Mouse (Mus musculus): ENCODE measurements around the gene Cyb5r1.

Gene Cyb5r1

DNA sequence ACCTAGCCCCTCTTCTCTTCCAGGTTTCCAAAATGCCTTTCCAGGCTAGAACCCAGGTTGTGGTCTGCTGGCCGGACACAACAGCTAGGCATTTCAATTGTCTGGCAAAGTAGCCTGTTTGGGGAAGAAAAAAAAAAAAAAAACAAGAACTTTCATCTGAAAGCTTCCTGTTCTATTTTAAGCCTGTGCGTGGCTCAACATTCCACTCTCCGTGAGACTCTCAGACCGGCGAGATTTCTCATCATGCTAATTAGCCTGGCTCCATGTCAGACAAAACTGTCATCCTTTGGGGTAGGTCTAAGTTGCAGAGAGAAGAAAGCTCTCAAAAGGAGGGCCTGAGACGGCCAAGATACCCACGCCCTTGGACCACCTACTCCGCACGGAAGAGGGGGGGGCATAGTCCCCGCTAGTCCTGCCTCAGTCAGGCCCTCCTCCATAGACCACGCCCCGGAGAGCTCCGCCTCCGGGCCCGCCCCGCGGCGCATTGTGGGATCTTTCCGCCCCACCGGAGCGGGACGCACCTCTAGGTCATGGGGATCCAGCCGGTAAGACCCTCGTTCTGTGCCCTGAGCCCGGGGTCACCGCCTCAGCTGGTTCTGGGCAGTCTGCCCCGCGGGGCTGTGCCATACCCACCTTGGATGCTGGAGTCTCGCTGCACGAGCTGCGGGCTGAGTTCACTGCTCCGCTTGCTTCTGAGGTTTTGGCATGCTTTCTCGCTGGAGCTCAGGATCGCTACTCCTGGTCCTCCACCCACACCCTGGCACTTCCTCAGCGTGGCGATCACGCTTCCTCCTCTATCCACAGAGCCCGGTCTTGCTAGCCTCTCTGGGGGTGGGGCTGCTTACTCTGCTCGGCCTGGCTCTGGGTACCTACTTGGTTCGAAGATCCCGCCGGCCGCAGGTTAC, at the start of gene Cyb5r1:
Gene Cyb5r1, plus strand, starts transcription at position 51 of the 905 bp plus-strand sequence.
- peak; percentile 94 for DNase-seq (ENCODE audit: extremely low spot score)

DNA sequence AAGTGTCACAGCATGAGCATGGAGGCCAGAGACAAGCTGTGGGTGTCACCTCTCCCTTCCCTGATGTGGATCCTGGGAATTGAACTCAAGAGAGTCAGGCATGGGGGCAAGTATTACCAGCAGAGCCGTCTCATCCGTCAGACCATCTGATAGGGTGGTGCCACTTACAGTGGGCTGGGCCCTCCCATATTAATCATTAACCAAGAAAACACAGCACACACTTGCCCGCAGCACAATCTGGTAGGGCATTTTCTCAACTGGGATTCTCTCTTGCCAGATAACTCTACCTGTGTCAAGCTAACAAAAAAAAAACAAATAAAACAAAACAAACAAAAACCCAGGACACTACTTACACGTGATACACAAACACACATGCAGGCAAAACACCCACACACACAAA, 47.9 kb upstream of the Cyb5r1 start:
- DNase-seq (ENCODE audit: extremely low spot score), result no peak

DNA sequence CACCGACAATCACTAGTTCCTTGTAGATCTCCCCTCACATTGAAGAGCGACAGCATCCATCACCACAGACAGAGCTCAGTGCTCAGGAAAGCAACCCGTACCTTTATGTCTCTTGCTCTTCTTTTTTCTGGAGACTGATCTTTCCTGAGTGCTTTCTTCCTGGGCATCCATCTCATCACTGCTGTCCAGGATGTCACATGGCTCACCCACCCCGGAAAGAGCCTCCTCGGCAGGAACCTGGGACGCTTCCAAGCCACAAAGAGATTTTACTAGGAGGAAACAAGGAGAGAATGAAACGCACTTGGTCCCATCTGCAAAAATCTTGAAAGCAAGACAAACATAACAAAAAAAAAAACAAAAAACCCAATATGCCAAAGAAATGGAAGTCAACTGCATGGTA, 44.7 kb upstream of the Cyb5r1 start:
- no peak for DNase-seq (ENCODE audit: extremely low spot score)

DNA sequence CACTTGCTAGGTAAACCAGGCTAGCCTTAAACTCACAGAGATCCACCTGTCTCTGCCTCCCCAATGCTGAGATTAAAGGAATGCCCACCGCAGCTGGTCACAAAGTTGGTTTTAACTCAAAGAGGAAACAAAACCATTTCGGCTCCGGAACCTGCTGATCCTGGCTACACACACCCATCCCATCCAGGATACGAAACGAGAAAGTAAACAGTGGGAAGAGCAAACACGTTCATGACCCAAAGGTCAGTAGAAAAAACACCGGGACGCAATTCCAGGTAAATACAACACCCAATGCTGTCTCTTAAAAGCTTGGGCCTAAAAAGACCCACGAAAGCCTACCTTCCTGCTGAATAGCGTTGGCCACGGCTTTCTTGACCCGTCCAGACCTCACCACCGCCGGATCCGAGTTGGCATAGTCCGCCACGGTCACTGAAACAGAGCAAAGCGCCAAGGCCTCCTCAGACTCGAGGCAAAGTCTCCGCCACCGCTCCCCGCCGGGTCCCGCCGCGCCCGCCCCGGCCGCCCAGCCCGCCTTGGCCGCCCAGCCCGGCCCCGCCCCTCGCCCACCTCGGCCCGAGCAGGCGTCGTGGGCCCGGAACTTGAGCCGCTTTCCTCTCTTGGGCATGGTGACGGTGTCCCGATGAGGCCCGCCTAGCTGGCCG, 44.0 kb upstream of the Cyb5r1 start:
- DNase-seq (ENCODE audit: extremely low spot score), result no peak

DNA sequence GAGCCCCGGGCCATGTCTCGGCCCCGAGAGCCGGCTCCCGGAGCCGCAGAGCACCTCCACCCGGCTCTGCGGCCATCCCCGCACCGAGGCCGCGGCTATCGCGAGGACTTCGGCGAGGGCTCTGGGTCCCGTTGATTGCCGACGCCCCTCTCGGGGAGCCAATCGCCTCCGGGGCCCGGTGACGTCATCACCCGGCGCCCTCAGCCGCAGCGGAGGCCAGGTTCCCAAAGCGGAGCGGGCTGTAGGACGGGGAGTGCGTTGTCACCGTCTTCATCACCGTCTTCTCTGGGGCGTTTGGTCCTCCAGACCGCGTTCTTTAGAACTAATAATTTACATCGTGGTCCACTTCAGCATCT, 43.5 kb upstream of the Cyb5r1 start, which contains the start of gene Tmem183a:
Gene Tmem183a, minus strand, starts transcription at position 123 of the 356 bp plus-strand sequence.
- peak; percentile 96 for DNase-seq (ENCODE audit: extremely low spot score)

DNA sequence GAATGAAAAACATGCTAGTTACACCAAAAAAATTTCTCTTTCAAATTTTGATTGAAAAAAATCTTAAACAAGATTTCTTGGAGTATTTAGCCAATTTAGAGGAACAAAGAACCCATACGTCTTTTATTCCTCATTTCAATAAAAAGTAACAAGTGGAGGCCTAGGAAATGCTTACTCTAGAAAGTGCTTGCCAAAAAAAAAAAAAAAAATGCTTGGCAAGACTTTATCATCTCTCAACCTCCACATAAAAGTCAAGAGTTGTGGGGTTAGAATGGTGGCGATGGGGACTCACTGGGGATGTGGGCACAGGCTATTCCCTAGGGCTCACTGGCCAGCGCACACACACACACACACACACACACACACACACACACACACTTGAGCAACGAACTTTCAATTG, 42.2 kb upstream of the Cyb5r1 start:
- no peak for DNase-seq (ENCODE audit: extremely low spot score)

DNA sequence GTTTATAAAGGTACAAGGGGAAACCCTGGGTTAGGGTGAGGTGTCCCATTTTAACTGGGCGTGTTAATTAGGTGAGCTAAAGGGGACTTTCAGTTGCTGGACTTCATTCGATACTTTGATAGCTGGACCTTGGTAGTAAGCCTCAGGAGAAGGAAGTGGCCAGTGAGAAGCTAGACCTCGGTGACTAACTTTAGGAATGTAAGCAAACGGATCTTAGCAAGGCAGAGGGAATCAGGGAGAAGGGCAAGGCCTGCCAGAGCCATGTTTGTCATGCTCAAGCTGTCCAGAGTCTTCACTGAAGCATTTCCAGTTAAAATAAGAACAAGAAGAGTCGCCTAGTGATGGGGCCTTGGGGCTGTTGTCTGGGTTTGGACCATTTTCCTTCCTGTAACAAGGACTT, 39.9 kb upstream of the Cyb5r1 start:
- no peak for DNase-seq (ENCODE audit: extremely low spot score)

DNA sequence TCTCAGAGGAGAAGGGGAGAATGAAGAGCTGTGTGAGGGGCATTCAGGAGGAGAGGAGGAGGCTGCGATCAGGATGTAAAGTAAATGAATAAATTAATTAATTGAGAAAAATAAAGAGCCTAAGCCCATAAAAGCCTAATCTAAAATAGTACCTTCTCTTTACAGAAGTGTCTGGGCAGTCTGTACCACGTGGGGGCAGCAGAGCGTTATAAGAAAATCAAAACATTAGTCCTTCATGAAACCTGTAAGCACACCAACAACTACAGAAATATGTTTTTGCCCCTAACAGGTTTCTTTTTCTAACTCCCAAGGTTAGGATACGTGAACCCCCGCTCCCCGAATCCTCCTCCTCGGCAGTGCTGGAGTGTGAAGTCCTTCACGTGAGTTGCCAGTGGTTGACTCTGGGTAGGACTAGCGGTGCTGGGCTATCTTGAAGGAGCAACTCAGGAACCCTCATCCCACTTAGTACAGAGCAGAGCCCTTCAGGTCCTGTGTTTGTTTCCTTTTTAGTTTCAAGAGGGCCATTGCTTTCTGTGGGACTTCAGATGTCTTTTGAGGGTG, 36.5 kb upstream of the Cyb5r1 start:
- peak; percentile 28 for DNase-seq (ENCODE audit: extremely low spot score)

DNA sequence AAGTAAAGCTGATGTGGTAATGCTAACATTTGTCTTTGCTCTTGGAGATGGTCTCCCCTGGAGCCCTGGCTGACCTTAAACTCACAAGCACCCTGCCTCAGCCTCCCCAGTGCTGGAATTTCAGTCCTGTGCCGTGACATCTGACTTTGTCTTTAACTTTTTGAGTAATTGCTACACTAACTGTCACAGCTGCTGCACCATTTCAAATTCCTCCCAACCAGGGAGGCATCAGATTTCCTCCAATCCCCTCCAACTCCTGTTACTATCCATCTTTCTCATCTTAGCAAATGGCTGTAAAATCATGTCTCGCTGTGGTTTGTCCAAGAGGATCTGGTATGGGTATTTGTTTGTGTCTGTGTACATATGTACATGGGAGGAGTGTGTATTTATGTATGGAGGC, 31.2 kb upstream of the Cyb5r1 start:
- DNase-seq (ENCODE audit: extremely low spot score), result no peak

DNA sequence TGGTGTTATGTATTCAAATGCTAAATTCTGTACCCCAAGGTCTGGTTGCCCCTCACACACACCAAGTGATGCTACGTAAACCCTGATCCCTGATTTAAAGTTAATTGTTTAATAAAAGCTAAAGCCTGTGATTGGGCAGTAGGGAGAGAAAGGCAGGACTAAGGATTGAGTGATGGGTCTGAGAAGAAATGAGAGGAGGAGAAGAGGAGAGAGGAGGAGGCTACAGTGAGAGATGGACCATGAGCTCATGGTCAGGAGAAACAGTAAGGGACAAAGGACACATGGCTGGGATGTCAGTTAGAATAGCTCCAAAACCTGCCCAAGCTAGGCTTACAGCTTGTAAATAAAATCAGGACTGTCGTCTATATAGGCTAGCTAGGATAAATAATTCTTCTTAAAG, 24.3 kb upstream of the Cyb5r1 start:
- no peak for DNase-seq (ENCODE audit: extremely low spot score)

DNA sequence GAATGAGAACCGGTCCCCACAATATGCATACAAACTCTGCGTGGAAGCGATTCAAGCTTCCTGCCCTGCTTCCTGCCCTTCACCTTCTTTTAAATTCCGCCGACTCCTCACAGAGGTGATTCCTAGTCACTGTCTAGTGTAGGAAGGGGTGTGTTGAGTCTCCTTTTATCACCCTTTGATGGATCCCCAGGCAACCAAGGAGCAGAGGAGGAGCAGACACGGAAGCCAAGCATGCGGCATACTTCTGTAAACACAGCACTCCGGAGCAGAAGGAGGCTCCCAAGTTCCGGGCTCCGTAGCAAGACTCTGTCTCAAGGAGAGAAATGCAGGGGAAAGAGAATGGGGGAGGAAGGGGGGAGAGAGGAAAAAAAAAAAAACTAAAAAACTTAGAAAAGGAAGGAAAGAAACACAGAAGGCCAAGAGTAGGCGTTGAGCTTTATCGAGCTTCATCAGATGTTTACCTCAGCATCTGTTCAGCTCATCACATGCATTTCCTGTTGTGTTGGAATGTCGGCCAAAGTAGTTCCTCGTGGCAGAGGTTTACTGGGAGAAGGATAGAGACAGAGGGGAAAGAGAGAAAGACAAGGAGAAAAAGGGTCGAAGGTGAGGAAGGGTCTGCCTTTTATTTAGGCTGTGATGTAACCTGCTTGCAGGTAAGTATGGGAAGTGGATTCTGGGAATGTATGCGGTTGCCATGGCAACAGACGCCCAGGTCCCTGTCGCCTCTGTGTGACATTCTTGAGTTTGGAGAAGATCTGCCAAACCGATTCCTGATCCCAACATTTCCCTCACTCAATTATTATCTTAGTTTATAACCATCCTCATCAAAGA, 23.3 kb upstream of the Cyb5r1 start:
- DNase-seq (ENCODE audit: extremely low spot score), result no peak

DNA sequence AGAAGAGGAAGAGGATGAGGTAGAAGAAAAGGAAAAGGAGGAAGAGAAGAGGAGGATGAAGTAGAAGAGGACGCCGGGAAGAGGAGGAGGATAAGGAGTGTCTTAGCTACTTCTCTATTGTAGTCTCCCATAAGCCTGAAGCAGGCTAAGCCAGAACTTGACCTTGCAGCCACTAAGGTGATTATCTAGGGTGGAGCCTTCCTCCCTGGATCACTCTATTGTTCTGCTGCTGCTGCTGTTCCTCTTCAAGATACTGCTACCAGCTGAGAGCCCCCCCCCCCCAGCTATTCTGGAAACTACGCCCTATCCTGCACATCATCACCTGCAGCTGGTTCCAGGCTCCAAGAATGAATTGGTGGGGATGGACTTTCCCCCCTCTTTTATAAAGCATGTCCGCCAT, 20.8 kb upstream of the Cyb5r1 start:
- no peak for DNase-seq (ENCODE audit: extremely low spot score)

DNA sequence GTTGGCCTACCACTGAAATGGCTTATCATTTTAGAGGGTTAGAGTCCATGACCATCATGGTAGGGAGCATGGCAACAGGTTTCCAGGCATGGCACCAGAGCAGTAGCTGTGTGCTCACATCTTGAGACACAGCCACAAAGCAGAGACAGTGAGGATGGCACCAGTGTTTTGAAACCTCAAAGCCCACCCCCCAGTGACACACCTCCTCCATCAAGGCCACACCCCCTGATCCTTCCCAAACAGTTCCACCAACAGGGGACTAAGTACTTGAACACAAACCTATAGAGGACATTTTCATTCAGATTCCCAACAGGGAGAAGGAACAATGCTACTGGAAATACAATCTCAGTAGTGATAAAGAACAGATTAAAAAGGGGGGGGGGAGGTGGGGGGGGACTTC, 20.2 kb upstream of the Cyb5r1 start:
- DNase-seq (ENCODE audit: extremely low spot score), result no peak

DNA sequence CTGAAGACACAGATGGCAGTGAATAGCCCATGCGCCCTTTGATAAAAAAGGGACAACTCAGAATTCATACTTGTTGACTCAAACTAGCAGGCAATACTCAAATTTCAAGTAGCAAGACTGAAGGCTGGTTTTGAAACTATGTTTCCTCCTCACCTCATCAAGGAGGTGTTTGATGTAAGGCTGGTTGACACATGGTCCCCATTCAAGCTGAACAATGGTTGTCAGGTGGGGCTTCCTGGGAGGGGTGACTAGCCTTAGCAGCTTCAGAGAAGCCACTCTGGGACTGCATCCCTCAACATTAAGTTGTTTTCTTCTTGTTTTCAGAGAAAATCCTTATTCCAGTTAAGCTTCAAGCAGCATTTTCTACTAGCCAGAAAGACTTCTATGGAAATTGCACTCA, 19.7 kb upstream of the Cyb5r1 start, which contains the start of gene 4933406M09Rik:
Gene 4933406M09Rik, plus strand, starts transcription at position 275 of the 400 bp plus-strand sequence.
- no peak for DNase-seq (ENCODE audit: extremely low spot score)

DNA sequence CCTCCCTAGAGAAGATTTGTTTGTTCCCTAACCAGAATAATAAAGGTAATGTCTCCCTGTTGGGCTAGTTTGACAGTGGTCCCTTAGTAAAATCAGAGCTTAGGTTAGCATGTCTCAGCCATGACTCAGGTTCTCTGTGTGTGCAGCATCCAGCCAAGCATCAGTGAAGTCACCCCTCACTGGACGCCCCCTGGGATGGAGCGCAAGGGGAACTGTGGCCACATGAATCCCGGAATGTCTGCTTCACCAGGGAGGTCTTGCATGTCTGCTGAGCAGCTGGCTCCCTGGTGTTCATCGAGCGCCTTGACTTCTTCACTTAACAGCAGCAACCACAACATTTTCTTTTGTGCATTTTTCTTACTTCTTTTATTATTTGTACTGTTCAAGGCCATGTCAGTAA, 11.5 kb upstream of the Cyb5r1 start:
- DNase-seq (ENCODE audit: extremely low spot score), result no peak

DNA sequence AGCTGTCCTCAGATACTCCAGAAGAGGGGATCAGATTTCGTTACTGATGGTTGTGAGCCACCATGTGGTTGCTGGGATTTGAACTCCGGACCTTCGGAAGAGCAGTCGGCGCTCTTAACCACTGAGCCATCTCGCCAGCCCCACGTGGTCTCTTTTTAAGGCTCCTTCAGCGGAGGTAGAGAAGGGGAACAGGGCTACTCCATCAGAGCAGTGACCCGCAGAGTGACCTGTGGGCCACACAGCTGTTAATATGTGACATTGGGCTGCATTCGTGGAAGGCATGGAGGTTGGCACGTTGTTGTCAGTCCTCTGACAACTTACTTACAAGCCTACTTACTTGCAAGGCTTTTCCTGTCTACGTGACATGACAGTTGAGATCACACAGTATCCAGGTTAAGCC, 7.1 kb upstream of the Cyb5r1 start:
- DNase-seq (ENCODE audit: extremely low spot score), result no peak

DNA sequence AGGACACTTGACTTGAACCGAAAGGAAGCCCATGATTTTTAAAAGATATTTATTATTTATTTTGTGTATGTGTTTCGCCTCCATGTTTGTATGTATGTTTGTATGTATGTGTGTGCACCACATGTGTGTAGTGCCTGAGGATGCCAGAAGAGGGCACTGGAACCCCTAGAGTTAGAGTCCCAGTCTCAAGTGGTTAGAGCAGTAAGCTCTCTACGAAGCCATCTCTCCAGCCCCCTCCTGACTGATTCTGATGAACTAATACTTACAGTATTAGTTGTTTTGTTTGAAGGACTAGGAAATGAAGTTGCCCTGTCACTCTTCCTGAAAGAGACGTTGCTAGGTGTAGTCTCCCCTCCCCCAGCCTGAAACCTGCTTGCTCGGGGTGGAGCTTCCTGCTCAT, 5.6 kb upstream of the Cyb5r1 start:
- no peak for DNase-seq (ENCODE audit: extremely low spot score)

DNA sequence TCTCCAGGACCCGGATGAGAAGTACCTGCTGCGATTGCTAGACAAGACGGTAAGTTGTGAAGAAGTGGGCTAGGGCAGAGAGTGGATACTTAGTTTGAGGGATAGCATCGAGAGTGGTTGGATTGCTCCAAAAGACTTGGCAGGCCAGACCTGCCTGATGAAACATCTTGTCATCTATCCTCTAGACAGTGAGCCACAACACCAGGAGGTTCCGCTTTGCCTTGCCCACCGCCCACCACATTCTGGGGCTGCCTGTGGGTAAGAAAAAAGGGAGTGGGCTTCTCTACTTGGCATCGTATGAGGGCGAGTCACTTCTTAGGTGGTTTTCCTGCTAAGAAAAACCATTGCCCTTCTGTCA, 1.0 kb downstream of the Cyb5r1 start:
- no peak for DNase-seq (ENCODE audit: extremely low spot score)

DNA sequence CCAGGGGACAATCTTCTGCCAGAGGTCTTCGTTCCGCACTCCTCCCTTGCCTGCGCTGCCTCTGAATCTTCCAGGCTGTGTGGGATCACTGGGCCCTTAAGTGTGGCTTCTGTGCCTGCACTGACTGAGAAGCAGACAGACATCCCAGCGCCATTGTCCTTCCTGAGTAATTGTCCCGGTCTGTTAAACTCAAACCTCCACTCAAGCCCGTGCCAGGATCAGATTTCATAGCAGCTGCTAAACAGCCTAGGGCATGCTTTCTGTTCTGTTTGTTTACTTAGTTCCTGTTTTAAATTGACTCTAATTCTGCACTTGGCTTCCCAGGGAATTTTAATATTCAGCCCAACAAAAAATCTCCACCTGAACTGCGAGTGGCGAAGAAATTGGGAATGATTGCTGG, 2.7 kb downstream of the Cyb5r1 start:
- DNase-seq (ENCODE audit: extremely low spot score), result no peak

DNA sequence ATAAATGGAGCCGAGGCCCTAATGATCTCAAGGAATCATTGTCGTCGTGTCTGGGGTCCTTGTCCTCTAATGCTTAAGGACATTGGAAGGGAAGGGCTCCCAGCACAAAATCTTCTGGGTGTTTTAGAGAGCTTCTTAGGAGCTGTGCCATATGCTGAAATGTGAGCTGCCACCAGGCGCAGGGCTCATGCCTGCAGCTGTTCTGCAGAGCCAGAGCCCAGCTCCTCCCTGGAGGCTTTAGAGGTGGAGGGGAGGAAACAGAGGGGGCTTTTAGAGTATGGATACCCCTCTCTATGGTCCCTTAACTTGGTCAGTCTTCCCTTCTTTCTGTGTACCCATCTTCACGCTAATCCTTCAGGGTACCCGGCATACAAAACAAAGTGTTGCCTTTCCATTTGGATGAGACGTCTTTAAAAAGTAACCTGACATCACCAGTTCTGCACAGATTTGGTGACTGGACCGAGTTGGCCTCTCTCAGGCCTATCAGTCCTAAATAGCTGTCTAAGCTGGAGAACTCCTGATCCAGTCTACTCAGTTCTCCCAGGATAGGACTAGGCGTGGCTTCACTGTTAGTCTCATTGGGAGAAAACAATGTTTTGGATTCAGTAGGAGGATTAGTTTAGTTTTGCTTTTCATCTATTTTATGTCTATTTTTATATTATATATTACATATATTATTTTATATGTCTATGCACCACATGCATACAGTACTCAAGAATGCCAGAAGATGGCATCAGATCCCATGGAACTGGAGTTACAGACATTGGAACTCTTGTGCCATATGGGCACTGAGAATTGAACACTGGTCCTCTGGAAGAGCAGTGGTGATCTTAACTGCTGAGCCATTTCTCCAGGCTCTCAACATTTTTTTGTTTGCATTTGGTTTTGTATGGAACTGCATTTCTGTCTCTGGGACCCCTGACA, 6.6 kb downstream of the Cyb5r1 start:
- DNase-seq (ENCODE audit: extremely low spot score), result no peak

DNA sequence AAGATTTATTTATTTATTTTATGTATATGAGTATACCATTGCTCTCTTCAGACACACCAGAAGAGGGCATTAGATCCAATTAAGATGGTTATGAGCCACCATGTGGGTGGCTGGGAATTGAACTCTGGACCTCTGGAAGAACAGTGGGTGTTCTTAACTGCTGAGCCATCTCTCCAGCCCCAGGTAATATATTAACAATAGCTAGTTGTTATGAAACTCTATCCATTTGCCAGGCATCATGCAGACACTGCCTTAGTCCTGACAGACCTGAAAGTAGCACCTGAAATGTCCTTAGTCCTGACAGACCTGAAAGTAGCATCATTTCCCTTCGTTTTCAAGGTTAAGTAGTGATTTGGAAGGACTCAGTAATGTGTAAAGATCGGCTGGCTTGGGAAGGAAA, 8.7 kb downstream of the Cyb5r1 start:
- DNase-seq (ENCODE audit: extremely low spot score), result no peak
